Mouse (Mus musculus): ENCODE data around the gene Angpt4. TPM values are rescaled to one million over a fixed set of nuclear protein-coding genes. Genes with fewer than 3 reads are reported as not detected.

The Angpt4 gene
- polyA plus RNA-seq, 1 experiment from 2014 or later, result 0.32 TPM

DNA sequence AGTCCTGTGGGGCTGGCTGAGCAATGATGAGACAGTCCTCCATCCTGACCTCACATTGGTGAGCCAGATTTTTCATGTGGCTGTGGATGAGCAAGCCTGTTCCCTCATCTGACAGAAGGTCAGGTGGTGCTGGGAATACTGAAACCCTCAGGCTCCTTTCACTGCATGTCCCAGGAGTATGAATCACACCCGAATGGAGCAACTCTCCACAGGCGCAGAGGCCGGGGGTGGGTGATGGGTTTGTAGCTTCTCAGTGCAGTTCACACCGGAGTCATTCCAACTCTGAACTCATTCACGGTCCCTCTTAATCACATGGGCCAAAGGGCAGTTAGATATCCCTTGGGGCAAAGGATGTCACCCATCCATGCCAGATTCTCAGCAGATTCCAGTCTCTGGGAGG, 3.1 kb downstream of the Angpt4 start:
- 59% methylated on average over 5 of the region's 5 CpGs for WGBS
- no peak overlapping the region for H3K4me3 ChIP-seq (ENCODE audit: low read depth, low read length)
- no peak for DNase-seq
- no peak overlapping the region for H3K9ac ChIP-seq
- no peaks in the 10 kb centered on the region for H3K9me3 ChIP-seq (ENCODE audit: low read depth, low read length)
- no peak overlapping the region for H3K4me2 ChIP-seq
- H3K27me3 ChIP-seq (ENCODE audit: insufficient read depth, low read length), result no peaks in the 10 kb centered on the region
- peaks cover 11% of the 10 kb centered on the region; the same call in 1 of the 2 replicates for H3K4me1 ChIP-seq (ENCODE audit: insufficient read depth)
- no peak for TF ChIP-seq CTCF (IDR thresholded peaks at IDR 0.05; ENCODE audit: low read depth)
- no peak for ATAC-seq (ENCODE audit: insufficient read depth)
- H3K27ac ChIP-seq (ENCODE audit: low read depth), result no peak overlapping the region
- no peaks in the 10 kb centered on the region for H3K36me3 ChIP-seq (ENCODE audit: insufficient read depth)

DNA sequence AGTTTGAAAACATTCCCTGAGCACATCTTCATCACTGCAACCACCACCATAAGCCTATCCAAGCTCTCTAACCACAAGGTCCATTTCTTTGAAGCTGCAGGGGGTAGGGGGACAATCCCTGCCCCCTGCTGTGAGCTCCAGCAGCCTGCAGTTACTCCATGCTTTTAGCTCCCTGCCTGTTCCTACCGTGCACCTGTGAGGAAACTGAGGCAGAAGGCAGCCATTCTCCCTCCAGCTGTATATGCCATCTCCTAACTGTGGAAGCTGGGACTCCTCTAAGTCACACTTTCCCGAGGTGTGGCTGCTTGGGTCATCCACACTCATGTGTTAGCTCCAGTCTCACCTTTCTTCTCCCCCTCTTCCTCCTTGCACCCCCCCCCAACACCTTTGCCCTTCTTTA, 4.1 kb downstream of the Angpt4 start:
- Histone ChIP-seq H3K27me3 (ENCODE audit: insufficient read depth, low read length) (no peaks in the 10 kb centered on the region), H3K9ac (no peak overlapping the region), H3K27ac (ENCODE audit: low read depth) (no peak overlapping the region), H3K4me3 (ENCODE audit: low read depth, low read length) (no peak overlapping the region), H3K9me3 (ENCODE audit: low read depth, low read length) (no peaks in the 10 kb centered on the region), H3K36me3 (ENCODE audit: insufficient read depth) (no peaks in the 10 kb centered on the region), H3K4me2 (no peak overlapping the region), H3K4me1 (ENCODE audit: insufficient read depth) (peaks cover 11% of the 10 kb centered on the region; the same call in 1 of the 2 replicates)
- ATAC-seq (ENCODE audit: insufficient read depth), result no peak
- no peak for DNase-seq
- no peak for TF ChIP-seq CTCF (IDR thresholded peaks at IDR 0.05; ENCODE audit: low read depth)
- WGBS, result 17% methylated on average over 2 of the region's 2 CpGs

DNA sequence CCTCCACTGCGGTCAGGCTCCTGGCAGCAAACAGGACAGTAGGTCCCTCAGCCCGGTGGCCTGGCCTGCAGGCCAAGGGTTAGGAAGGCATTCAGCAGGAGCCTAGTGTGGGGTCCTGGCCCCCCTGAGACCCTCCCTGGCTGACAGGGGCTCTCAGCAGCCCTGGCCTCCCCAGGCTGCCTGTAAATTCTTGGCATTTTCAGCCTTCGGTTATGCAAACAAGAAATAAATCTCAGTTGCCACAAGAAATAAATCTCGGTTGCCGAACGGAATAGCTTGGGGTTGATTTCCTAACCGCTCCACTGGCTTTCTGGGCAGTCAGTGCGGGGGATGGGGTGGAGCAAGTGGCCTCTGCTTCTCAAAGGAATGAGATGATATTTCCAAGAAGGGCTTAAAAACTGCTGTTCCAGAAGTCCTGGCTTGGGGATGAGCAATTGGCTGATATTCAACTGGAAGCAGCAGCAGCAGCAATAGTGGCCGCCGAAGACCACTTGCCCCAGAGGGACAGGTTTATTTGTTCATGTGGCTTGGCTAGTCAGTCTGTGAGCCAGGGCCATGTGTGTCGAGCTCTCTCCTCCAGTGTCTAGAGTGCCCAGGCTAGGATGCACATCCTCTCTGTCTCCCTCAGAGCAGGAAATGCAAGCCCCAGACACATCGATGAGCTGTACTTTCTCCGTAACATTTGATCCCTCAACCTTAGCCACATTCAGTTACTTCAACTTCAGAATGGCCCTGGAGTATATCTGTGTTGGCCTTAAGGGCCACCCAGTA, 5.2 kb downstream of the Angpt4 start:
- no peak overlapping the region for H3K4me3 ChIP-seq (ENCODE audit: low read depth, low read length)
- no peaks in the 10 kb centered on the region for H3K9me3 ChIP-seq (ENCODE audit: low read depth, low read length)
- TF ChIP-seq CTCF (IDR thresholded peaks at IDR 0.05; ENCODE audit: low read depth), result no peak
- 33% methylated on average over 13 of the region's 13 CpGs for WGBS
- no peak overlapping the region for H3K9ac ChIP-seq
- no peaks in the 10 kb centered on the region for H3K36me3 ChIP-seq (ENCODE audit: insufficient read depth)
- DNase-seq (peak; percentile 64), ATAC-seq (ENCODE audit: insufficient read depth) (peak; percentile 30; the same call in 1 of the 2 replicates)
- no peaks in the 10 kb centered on the region for H3K27me3 ChIP-seq (ENCODE audit: insufficient read depth, low read length)
- no peak overlapping the region for H3K27ac ChIP-seq (ENCODE audit: low read depth)
- H3K4me2 ChIP-seq, result no peak overlapping the region
- peaks cover 9% of the 10 kb centered on the region; the same call in 1 of the 2 replicates for H3K4me1 ChIP-seq (ENCODE audit: insufficient read depth)

DNA sequence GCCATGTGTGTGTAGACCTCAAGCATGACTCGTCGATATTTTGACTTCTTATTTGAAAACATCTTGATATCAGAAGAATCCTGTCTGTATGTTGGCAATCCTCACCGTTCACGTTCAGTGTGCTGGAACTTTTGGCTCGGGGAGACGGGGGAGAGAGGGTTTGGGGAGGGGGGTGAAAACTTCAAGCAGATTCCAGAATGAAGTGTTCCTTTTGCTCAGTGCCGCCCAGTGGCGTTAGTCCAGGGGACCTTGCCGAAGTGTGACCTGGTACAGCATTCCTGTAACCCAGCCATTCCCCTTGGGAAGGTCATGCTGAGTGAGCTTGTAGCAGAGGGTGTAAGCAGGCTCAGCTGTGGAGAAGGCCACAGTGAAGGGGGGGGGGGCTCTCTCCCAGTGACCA, 8.1 kb downstream of the Angpt4 start:
- ATAC-seq (ENCODE audit: insufficient read depth) (no peak), DNase-seq (no peak)
- Histone ChIP-seq H3K9me3 (ENCODE audit: low read depth, low read length) (no peaks in the 10 kb centered on the region), H3K9ac (no peak overlapping the region), H3K27me3 (ENCODE audit: insufficient read depth, low read length) (no peaks in the 10 kb centered on the region), H3K27ac (ENCODE audit: low read depth) (no peak overlapping the region), H3K4me3 (ENCODE audit: low read depth, low read length) (no peak overlapping the region), H3K4me2 (no peak overlapping the region), H3K4me1 (ENCODE audit: insufficient read depth) (peaks cover 4% of the 10 kb centered on the region; the same call in 1 of the 2 replicates), H3K36me3 (ENCODE audit: insufficient read depth) (no peaks in the 10 kb centered on the region)
- TF ChIP-seq CTCF (IDR thresholded peaks at IDR 0.05; ENCODE audit: low read depth), result no peak
- WGBS, result 20% methylated on average over 9 of the region's 9 CpGs

DNA sequence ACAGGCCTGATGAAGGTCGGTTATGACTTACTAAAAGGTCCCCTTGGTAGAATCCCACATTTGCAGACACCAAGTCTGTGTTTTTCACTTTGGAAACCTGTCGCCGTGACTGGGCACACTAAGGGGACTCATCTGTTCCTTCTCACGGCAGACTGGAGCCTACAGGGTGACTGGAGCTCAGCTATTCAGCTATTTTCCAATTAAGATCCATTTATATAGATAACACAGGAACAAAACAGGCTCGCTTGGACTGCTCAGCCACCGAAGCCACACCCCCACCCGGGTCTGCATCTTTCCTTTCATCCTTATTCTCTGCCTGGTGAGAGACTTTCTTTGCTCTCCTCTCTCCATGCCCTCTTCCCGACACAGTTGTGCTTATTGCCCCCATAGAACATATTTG, 10.1 kb downstream of the Angpt4 start:
- Histone ChIP-seq H3K36me3 (ENCODE audit: insufficient read depth) (no peaks in the 10 kb centered on the region), H3K9me3 (ENCODE audit: low read depth, low read length) (no peaks in the 10 kb centered on the region), H3K4me2 (no peak overlapping the region), H3K9ac (no peak overlapping the region), H3K27ac (ENCODE audit: low read depth) (no peak overlapping the region), H3K4me1 (ENCODE audit: insufficient read depth) (peaks cover 4% of the 10 kb centered on the region; the same call in 1 of the 2 replicates), H3K4me3 (ENCODE audit: low read depth, low read length) (no peak overlapping the region), H3K27me3 (ENCODE audit: insufficient read depth, low read length) (no peaks in the 10 kb centered on the region)
- ATAC-seq (ENCODE audit: insufficient read depth) (no peak), DNase-seq (no peak)
- TF ChIP-seq CTCF (IDR thresholded peaks at IDR 0.05; ENCODE audit: low read depth), result no peak
- WGBS, result 63% methylated on average over 8 of the region's 8 CpGs

DNA sequence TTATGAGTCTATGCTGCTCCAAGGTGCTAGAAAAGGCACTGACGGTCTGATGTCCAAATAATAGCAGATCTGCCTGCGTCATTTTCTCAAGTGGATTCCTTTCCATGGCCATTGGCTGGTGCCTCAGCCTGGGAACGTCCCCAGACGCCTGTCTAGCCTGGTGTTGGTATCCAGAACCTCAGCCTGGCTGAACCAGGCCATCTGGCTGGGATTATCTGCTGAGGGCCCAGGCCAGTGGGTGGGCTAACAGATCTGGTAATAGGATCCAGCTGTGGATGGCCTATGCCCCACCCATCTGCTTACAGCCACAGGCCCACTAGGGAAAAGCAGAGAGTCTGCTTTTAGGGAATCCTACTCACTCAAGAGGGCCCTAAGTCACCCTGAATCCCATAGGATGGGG, 10.6 kb downstream of the Angpt4 start:
- TF ChIP-seq CTCF (IDR thresholded peaks at IDR 0.05; ENCODE audit: low read depth), result no peak
- Histone ChIP-seq H3K36me3 (ENCODE audit: insufficient read depth) (no peaks in the 10 kb centered on the region), H3K4me1 (ENCODE audit: insufficient read depth) (peaks cover 1% of the 10 kb centered on the region; the same call in 1 of the 2 replicates), H3K27me3 (ENCODE audit: insufficient read depth, low read length) (no peaks in the 10 kb centered on the region), H3K9ac (no peak overlapping the region), H3K4me2 (no peak overlapping the region), H3K9me3 (ENCODE audit: low read depth, low read length) (no peaks in the 10 kb centered on the region), H3K27ac (ENCODE audit: low read depth) (no peak overlapping the region; the same call in 1 of the 2 replicates), H3K4me3 (ENCODE audit: low read depth, low read length) (no peak overlapping the region)
- ATAC-seq (ENCODE audit: insufficient read depth) (peak; percentile 73; the same call in 1 of the 2 replicates), DNase-seq (peak; percentile 46)
- 20% methylated on average over 4 of the region's 4 CpGs for whole genome bisulfite sequencing

DNA sequence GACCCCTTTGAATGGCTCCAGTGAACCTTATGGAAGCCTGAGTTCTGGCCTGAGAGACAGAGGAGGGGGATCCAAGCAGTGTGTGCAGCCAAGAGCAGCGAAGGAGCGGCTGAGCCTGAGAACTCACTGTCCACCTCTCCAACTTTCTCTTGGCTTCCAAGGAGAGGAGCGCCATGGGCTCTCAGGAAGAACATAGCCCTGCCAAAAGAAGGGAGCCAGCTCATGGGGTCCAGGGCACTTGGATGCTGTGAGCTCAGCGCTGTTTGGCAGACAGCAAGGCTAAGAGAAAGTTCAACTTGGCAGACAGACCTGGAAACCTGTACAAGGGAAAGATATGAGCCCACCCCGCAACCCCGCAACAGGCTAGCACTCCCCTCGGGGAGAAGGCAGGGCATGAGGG, 13.3 kb downstream of the Angpt4 start:
- no peaks in the 10 kb centered on the region for H3K4me1 ChIP-seq (ENCODE audit: insufficient read depth)
- DNase-seq (no peak), ATAC-seq (ENCODE audit: insufficient read depth) (no peak)
- no peaks in the 10 kb centered on the region for H3K27me3 ChIP-seq (ENCODE audit: insufficient read depth, low read length)
- H3K36me3 ChIP-seq (ENCODE audit: insufficient read depth), result no peaks in the 10 kb centered on the region
- no peak overlapping the region for H3K4me2 ChIP-seq
- no peaks in the 10 kb centered on the region for H3K9me3 ChIP-seq (ENCODE audit: low read depth, low read length)
- H3K9ac ChIP-seq, result no peak overlapping the region
- TF ChIP-seq CTCF (IDR thresholded peaks at IDR 0.05; ENCODE audit: low read depth), result no peak
- WGBS, result 83% methylated on average over 7 of the region's 7 CpGs
- H3K4me3 ChIP-seq (ENCODE audit: low read depth, low read length), result no peak overlapping the region
- no peak overlapping the region for H3K27ac ChIP-seq (ENCODE audit: low read depth)
